Mouse (Mus musculus): ENCODE measurements around the gene Rad50.

DNA sequence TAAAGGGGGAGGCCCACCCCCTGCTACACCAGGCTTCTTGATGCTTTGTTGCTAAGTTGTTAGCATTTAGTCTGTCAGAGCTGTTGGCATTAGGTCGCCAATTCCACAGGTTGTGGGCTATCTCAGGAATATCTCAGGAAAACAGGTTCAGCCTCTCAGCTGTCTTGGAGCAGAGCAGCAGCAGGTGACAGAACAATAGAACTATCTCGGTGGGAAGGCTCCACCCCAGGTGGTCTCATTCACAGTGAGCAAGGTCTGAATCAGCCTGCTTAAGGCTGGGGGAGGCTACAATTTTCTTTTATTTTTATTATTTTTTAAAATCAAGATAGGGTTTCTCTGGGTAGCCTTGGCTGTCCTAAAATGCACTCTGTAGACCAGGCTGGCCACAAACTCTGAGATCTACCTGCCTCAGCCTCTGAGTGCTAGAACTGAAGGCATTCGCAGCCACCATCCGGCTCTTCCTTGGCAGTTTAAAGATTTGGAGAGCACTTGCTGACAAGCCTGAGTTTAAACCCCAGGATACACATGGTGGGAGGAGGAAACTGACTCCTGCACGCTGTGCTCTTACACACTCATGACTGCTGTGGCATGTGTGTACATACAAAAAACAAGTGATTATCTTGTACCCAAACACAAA, 42.7 kb upstream of the Rad50 start:
- TF ChIP-seq CTCF (conservative IDR thresholded peaks at IDR 0.05; ENCODE audit: low read length) (no peak), NANOG (IDR thresholded peaks at IDR 0.05; ENCODE audit: borderline replicate concordance, low read length) (no peak), POU5F1 (IDR thresholded peaks at IDR 0.05; ENCODE audit: borderline replicate concordance, low read length) (no peak)
